Mouse (Mus musculus) skeletal muscle tissue, postnatal 0 days (tissue): ENCODE data around the gene Grin2c. TPM values are rescaled to one million over a fixed set of nuclear protein-coding genes. Genes with fewer than 3 reads are reported as not detected.

Source experiments
- microRNA-seq, 2 experiments: library from miRNA; unstranded; fragments of <30 nt; microRNA quantifications; one replicate each; pipeline ENCODE4; 2016
- polyA plus RNA-seq: library from polyadenylated mRNA; unstranded; fragments of >200 nt; fragmentation: Nextera tagmentation; extraction: Ambion mirVana; gene quantifications from 2 replicates; pipeline ENCODE4 v1.2.1, GENCODE M21; 2015

Grin2c gene
- polyA plus RNA-seq = not detected in 2 replicates

GRCm38 (mm10) chr11:115267061-115267883, at the start of gene Grin2c:
TSS of gene Grin2c (minus strand) at chr11:115267243.

DNA sequence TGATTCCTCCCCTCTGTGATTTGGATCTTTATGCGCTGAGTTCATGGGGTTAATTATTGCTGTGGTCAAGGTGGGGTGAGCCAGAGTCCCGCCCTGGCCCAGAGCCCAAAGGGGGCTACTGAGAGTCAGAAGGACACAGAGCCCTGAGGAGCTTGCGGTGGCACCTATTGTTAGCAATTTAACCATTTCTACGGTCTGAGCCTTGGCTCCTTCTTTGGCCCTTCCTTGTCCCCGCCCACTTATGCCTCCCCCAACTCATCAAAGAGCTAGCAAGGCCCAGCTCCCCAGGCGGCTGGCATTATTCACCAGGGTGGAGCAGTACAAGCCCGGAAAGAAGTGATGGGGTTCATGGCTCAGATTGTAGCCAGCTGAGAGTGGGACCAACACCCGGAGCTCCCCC, 39.8 kb upstream of the Grin2c start, which contains the start of gene Otop2:
Otop2 (plus strand) TSS at position 301 of the 400 bp plus-strand sequence.

DNA sequence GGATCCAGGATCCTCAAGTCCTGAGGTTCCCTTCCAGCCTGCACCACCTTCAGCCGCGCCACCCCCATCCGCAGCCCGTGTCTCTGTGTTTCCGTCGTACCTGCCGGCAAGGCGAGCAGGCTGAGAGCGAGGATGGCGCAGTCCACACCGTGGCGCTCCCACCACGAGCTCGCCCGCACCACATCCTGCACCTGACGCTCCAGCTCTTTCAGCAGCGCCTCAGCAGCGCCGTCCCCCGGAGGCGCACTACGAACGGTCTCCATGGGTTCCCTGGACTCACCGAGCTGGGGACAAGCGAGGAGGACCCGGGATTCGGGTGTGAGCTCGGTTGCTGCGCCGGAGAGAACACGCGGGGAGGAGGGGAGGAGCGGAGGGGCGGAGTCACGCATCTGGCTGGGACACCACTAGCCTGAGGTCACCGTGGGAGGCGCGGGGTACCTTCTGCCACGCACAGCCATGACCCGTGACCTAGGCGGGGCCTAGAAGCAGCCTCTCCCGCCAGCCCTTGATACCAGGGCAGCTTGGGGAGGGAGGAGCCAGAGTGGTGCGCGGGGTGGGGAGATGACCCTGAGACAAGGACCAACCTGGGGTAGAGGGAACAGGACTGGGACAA, 30.3 kb upstream of the Grin2c start, which contains the start of gene Fads6:
Fads6 (minus strand) TSS at position 450 of the 613 bp plus-strand sequence.

DNA sequence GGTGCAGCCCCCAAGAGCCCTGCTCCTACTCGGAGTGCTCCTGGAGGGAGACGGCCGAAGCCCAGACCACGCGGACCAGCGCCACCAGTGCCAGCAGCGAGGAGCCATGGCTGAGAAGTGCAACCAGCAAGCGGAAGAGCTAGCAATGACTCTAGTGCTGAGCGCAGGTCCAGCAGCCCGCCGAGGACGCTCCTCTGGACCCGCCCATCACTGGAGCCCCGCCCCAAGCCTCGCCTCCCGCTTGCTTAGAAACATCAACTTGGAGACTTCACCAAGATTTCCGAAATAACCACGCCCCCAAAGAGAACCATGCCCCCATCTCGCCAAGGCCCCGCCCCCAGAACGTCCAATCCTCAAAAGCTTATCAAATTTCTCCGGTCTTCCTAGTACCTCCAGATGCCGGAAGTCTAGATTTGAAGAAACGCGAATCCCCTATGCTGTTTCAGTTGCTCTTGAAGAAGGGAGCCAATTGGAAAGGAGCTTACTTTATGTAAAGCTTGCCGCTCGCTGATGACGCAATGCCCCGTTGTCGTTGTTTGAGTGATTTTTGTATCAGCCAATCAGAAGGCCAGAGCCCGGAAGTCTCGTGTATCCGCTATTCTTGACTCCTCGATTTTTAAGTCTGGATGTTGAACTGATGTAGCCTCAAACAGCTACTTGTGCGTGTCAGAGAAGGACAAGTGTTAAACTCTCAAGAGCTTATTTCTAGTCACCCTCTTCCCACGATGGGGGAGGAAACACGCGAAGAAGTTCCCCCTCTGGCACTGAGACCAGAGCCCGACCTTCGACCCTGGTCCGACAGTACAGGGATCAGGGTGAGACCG, 9.9 kb upstream of the Grin2c start, which contains the start of gene Fdxr:
Fdxr (minus strand) TSS at position 271 of the 824 bp plus-strand sequence.

Small RNA genes within 50 kb of the gene (microRNA-seq; reads per million reads assigned to microRNA genes)
- gene Gm25837 = 0 reads per million in 2 experiments

Other genes with a start within 250 kb of the Grin2c start
- gene Cd300ld4, start 240.2 kb downstream of the Grin2c start, polyA plus RNA-seq = not detected in 2 replicates
- not detected in 2 replicates for gene Cd300ld5, start 229.5 kb downstream of the Grin2c start, polyA plus RNA-seq
- not detected in 2 replicates for gene Cd300ld3, start 218.8 kb downstream of the Grin2c start, polyA plus RNA-seq
- not detected in 2 replicates for gene Cd300e, start 205.1 kb downstream of the Grin2c start, polyA plus RNA-seq
- 1.1 and 1.5 TPM in 2 replicates for gene Rab37, start 175.8 kb downstream of the Grin2c start, polyA plus RNA-seq
- 0.62 and 0.94 TPM in 2 replicates for gene Cd300lf, start 133.3 kb downstream of the Grin2c start, polyA plus RNA-seq
- gene Slc9a3r1, start 103.9 kb downstream of the Grin2c start, polyA plus RNA-seq = 6.8 and 9.1 TPM in 2 replicates
- 5.4 and 6.4 TPM in 2 replicates for gene Tmem104, start 79.8 kb downstream of the Grin2c start, polyA plus RNA-seq
- 16.0 and 17.3 TPM in 2 replicates for gene Nat9, start 79.4 kb downstream of the Grin2c start, polyA plus RNA-seq
- 4.2 and 6.4 TPM in 2 replicates for gene Fdxr, start 9.8 kb upstream of the Grin2c start, polyA plus RNA-seq
- 0.06 and 0.09 TPM in 2 replicates for gene Fads6, start 30.4 kb upstream of the Grin2c start, polyA plus RNA-seq
- gene Otop2, start 39.9 kb upstream of the Grin2c start, polyA plus RNA-seq = 0.18 and 0.31 TPM in 2 replicates
- gene Ush1g, start 54.8 kb upstream of the Grin2c start, polyA plus RNA-seq = not detected in 2 replicates
- 0.24 TPM in 1 of 2 replicates, not detected in the other for gene Otop3, start 67.5 kb upstream of the Grin2c start, polyA plus RNA-seq
- gene Hid1, start 100.5 kb upstream of the Grin2c start, polyA plus RNA-seq = 5.1 and 5.5 TPM in 2 replicates
- 5.0 and 6.7 TPM in 2 replicates for gene Cdr2l, start 114.7 kb upstream of the Grin2c start, polyA plus RNA-seq
- gene Mrpl58, start 136.5 kb upstream of the Grin2c start, polyA plus RNA-seq = 125 TPM in 2 replicates
- gene Atp5h, start 152.7 kb upstream of the Grin2c start, polyA plus RNA-seq = 1,386 and 1,505 TPM in 2 replicates
- 8.6 and 9.3 TPM in 2 replicates for gene Kctd2, start 152.9 kb upstream of the Grin2c start, polyA plus RNA-seq
- not detected in 2 replicates for gene Trim80, start 173.3 kb upstream of the Grin2c start, polyA plus RNA-seq
- 0.15 and 0.23 TPM in 2 replicates for gene Slc16a5, start 195.2 kb upstream of the Grin2c start, polyA plus RNA-seq
- gene Armc7, start 208.4 kb upstream of the Grin2c start, polyA plus RNA-seq = 2.2 and 3.2 TPM in 2 replicates
- 27.5 and 42.0 TPM in 2 replicates for gene Nt5c, start 224.6 kb upstream of the Grin2c start, polyA plus RNA-seq
- gene Jpt1, start 247.1 kb upstream of the Grin2c start, polyA plus RNA-seq = 563 and 597 TPM in 2 replicates